Mouse (Mus musculus) c-Kit-positive CD71-negative TER-119-negative erythroid progenitor cells, embryonic 14.5 days (primary cell): ENCODE measurements around the gene Atg7.

ENCODE experiments used
- DNase-seq: peaks from one replicate; pipeline ENCODE4 v3.0.0-alpha.2; 2013; ENCODE audit warnings: low read depth

The Atg7 gene

GRCm38 (mm10) chr6:114904818-114905217, 261.9 kb downstream of the Atg7 start:
- DNase-seq: no peak

- DNase-seq: no peak
Measured at GRCm38 (mm10) chr6:114905253-114906028, 262.5 kb downstream of the Atg7 start.

- no peak for DNase-seq
Measured at GRCm38 (mm10) chr6:114906209-114906608, 263.3 kb downstream of the Atg7 start.

- no peak for DNase-seq
Measured at GRCm38 (mm10) chr6:114907459-114907858, 264.6 kb downstream of the Atg7 start.

- DNase-seq: no peak
Measured at GRCm38 (mm10) chr6:114909801-114910200, 266.9 kb downstream of the Atg7 start.
